Mouse (Mus musculus) C2C12 (cell line): Measurements from ENCODE around the gene Diablo.

Source experiments
- CEBPB ChIP-seq: IDR thresholded peaks from one replicate; pipeline ENCODE4 v1.6.1; 2011; ENCODE audit warnings: low read depth, mild to moderate bottlenecking, control low read depth, moderate library complexity
- CTCF ChIP-seq: IDR thresholded peaks from one replicate; pipeline ENCODE4 v1.5.1; 2011; ENCODE audit not compliant: control insufficient read depth, insufficient read depth, insufficient read length
- FOSL1 ChIP-seq: IDR thresholded peaks from one replicate; pipeline ENCODE4 v1.8.0; 2011; ENCODE audit warnings: mild to moderate bottlenecking, low read length; ENCODE audit not compliant: poor library complexity, insufficient read depth, severe bottlenecking
- MAX ChIP-seq: IDR thresholded peaks from one replicate; pipeline ENCODE4 v1.6.1; 2011; ENCODE audit warnings: mild to moderate bottlenecking, control low read depth
- MYOD1 ChIP-seq: IDR thresholded peaks from one replicate; pipeline ENCODE4 v1.6.1; 2011; ENCODE audit warnings: low read depth; ENCODE audit not compliant: control insufficient read depth, insufficient read length
- MYOG ChIP-seq: IDR thresholded peaks from one replicate; pipeline ENCODE4 v1.6.1; 2011; ENCODE audit not compliant: control insufficient read depth, insufficient read length; ENCODE audit errors: extremely low read depth
- USF1 ChIP-seq: IDR thresholded peaks from one replicate; pipeline ENCODE4 v1.6.1; 2011; ENCODE audit warnings: low read depth, mild to moderate bottlenecking, control low read depth, moderate library complexity

GRCm38 (mm10) chr5:123556451-123556850, 32.5 kb upstream of the Diablo start:
- no peak for TF ChIP-seq CTCF
- TF ChIP-seq MYOG, result no peak
- no peak for TF ChIP-seq MYOD1
- no peak for TF ChIP-seq MAX
- TF ChIP-seq USF1, result no peak
- TF ChIP-seq FOSL1, result no peak
- TF ChIP-seq CEBPB, result no peak
